Mouse (Mus musculus): ENCODE data around the gene Foxp1.

GRCm38 (mm10) chr6:99502727-99503126, 19.8 kb downstream of the Foxp1 start:
- no peak for TF ChIP-seq CTCF (IDR thresholded peaks at IDR 0.05; ENCODE audit: borderline replicate concordance, control insufficient read depth, extremely low read depth, insufficient read depth, low read length, poor library complexity)
- TF ChIP-seq POLR2A (IDR thresholded peaks at IDR 0.05; ENCODE audit: control insufficient read depth, extremely low read depth, insufficient read depth, low read length, poor library complexity) = no peak
